Mouse (Mus musculus): ENCODE measurements around the gene Acaca. TPM values are rescaled to one million over a fixed set of nuclear protein-coding genes. Genes with fewer than 3 reads are reported as not detected.
A peak's percentile ranks its signal among the peaks of the same experiment; 100 is the strongest.

Acaca gene
- 10 to 100 TPM; 68.3 to 70.7 TPM for total RNA-seq (2021)
- long read RNA-seq, partial matches to known transcripts: 25 of 43 reads
- long read RNA-seq, other reads (novel, unspliced or antisense): 18 of 43 reads

- DNase-seq (ENCODE audit: low spot score in 2 of 2): peak; percentile 68 to 81
Observed at GRCm38 (mm10) chr11:84128943-84129798, at the start of gene Acaca, which contains the start of gene Tada2a. Gene Acaca, plus strand, starts transcription at chr11:84129672. Gene Tada2a, minus strand, starts transcription at chr11:84129600.

GRCm38 (mm10) chr11:84079887-84080286, 49.6 kb upstream of the Acaca start:
- DNase-seq (ENCODE audit: low spot score in 2 of 2): no peak

- DNase-seq (ENCODE audit: low spot score in 2 of 2): no peak
Observed at GRCm38 (mm10) chr11:84080327-84080726, 49.1 kb upstream of the Acaca start.

- no peak for DNase-seq (ENCODE audit: low spot score in 2 of 2)
Observed at GRCm38 (mm10) chr11:84081901-84082300, 47.6 kb upstream of the Acaca start.

- no peak for DNase-seq (ENCODE audit: low spot score in 2 of 2)
Observed at GRCm38 (mm10) chr11:84090572-84090971, 38.9 kb upstream of the Acaca start.

GRCm38 (mm10) chr11:84095084-84095483, 34.4 kb upstream of the Acaca start:
- DNase-seq (ENCODE audit: low spot score in 2 of 2): no peak

GRCm38 (mm10) chr11:84097251-84097998, 32.0 kb upstream of the Acaca start:
- DNase-seq (ENCODE audit: low spot score in 2 of 2): peak in 1 of 2 experiments; percentile 35

- DNase-seq (ENCODE audit: low spot score in 2 of 2): no peak
Observed at GRCm38 (mm10) chr11:84101182-84101581, 28.3 kb upstream of the Acaca start.

GRCm38 (mm10) chr11:84104036-84104435, 25.4 kb upstream of the Acaca start:
- no peak for DNase-seq (ENCODE audit: low spot score in 2 of 2)

GRCm38 (mm10) chr11:84107137-84107536, 22.3 kb upstream of the Acaca start:
- no peak for DNase-seq (ENCODE audit: low spot score in 2 of 2)

- no peak for DNase-seq (ENCODE audit: low spot score in 2 of 2)
Observed at GRCm38 (mm10) chr11:84113623-84114022, 15.8 kb upstream of the Acaca start.

GRCm38 (mm10) chr11:84115646-84116045, 13.8 kb upstream of the Acaca start:
- DNase-seq (ENCODE audit: low spot score in 2 of 2): no peak

- no peak for DNase-seq (ENCODE audit: low spot score in 2 of 2)
Observed at GRCm38 (mm10) chr11:84116221-84116620, 13.3 kb upstream of the Acaca start.

GRCm38 (mm10) chr11:84117431-84117830, 12.0 kb upstream of the Acaca start:
- no peak for DNase-seq (ENCODE audit: low spot score in 2 of 2)

- no peak for DNase-seq (ENCODE audit: low spot score in 2 of 2)
Observed at GRCm38 (mm10) chr11:84121051-84121956, 8.2 kb upstream of the Acaca start.

- DNase-seq (ENCODE audit: low spot score in 2 of 2): no peak
Observed at GRCm38 (mm10) chr11:84127977-84128376, 1.5 kb upstream of the Acaca start.

GRCm38 (mm10) chr11:84129799-84130185, 320 bp downstream of the Acaca start:
- DNase-seq (ENCODE audit: low spot score in 2 of 2): no peak

- DNase-seq (ENCODE audit: low spot score in 2 of 2): no peak
Observed at GRCm38 (mm10) chr11:84134331-84134860, 4.9 kb downstream of the Acaca start.

GRCm38 (mm10) chr11:84136453-84136852, 7.0 kb downstream of the Acaca start:
- no peak for DNase-seq (ENCODE audit: low spot score in 2 of 2)

GRCm38 (mm10) chr11:84141752-84142151, 12.3 kb downstream of the Acaca start:
- DNase-seq (ENCODE audit: low spot score in 2 of 2): peak; percentile 6 to 68

Data from layer of hippocampus, adult 18-20 months (tissue).